Mouse (Mus musculus) heart, embryonic 13.5 days (tissue): Measurements from ENCODE around the gene Mast4. TPM values are rescaled to one million over a fixed set of nuclear protein-coding genes. Genes with fewer than 3 reads are reported as not detected.

Experiments used
- ATAC-seq: fragments of 200-750 bp; cut with Nextera tagmentation; 2 replicates; pipeline ENCODE4 v1.8.0; 2017; ENCODE audit warnings: moderate TSS enrichment; ENCODE audit not compliant: insufficient number of reproducible peaks, low FRiP score, low TSS enrichment; ENCODE audit errors: extremely low read depth
- H3K27ac ChIP-seq: fragments of 300-500 bp; sonication (generic); replicated peaks from 2 replicates; pipeline ENCODE4 v1.5.1; 2015; ENCODE audit warnings: moderate library complexity, mild to moderate bottlenecking, inconsistent platforms
- H3K27me3 ChIP-seq: fragments of 300-500 bp; sonication (generic); replicated peaks from 2 replicates; pipeline ENCODE4 v1.6.1; 2015; ENCODE audit warnings: mild to moderate bottlenecking, inconsistent platforms
- H3K36me3 ChIP-seq: fragments of 300-500 bp; sonication (generic); 2 replicates; pipeline ENCODE4 v1.6.1; 2015; ENCODE audit warnings: mild to moderate bottlenecking, inconsistent platforms
- H3K4me1 ChIP-seq: fragments of 300-500 bp; sonication (generic); 2 replicates; pipeline ENCODE4 v1.6.1; 2015; ENCODE audit warnings: inconsistent platforms
- H3K4me2 ChIP-seq: fragments of 300-500 bp; sonication (generic); 2 replicates; pipeline ENCODE4 v1.6.1; 2015; ENCODE audit warnings: inconsistent platforms, mild to moderate bottlenecking, moderate library complexity
- H3K4me3 ChIP-seq: fragments of 300-500 bp; sonication (generic); 2 replicates; pipeline ENCODE4 v1.5.1; 2015; ENCODE audit warnings: moderate library complexity, mild to moderate bottlenecking, inconsistent platforms
- H3K9ac ChIP-seq: fragments of 300-500 bp; sonication (generic); 2 replicates; pipeline ENCODE4 v1.6.1; 2015; ENCODE audit warnings: inconsistent platforms, mild to moderate bottlenecking, moderate library complexity
- H3K9me3 ChIP-seq: fragments of 300-500 bp; sonication (generic); 2 replicates; pipeline ENCODE4 v1.6.1; 2016; ENCODE audit warnings: inconsistent platforms
- WGBS: fragments of 180-500 bp; shearing (Covaris S2); methylation state at CpG from one replicate; pipeline ENCODE4 v1.1.7; 2015; ENCODE audit warnings: mixed read lengths; 5-methylcytosine and 5-hydroxymethylcytosine counted together
- polyA plus RNA-seq: library from polyadenylated mRNA; unstranded; fragments of >200 nt; fragmentation: Nextera tagmentation; extraction: Ambion mirVana; gene quantifications from 2 replicates; pipeline ENCODE4 v1.2.1, GENCODE M21; 2015

Mast4 gene
- polyA plus RNA-seq, 1 experiment from 2014 or later, result 36.8 TPM

DNA sequence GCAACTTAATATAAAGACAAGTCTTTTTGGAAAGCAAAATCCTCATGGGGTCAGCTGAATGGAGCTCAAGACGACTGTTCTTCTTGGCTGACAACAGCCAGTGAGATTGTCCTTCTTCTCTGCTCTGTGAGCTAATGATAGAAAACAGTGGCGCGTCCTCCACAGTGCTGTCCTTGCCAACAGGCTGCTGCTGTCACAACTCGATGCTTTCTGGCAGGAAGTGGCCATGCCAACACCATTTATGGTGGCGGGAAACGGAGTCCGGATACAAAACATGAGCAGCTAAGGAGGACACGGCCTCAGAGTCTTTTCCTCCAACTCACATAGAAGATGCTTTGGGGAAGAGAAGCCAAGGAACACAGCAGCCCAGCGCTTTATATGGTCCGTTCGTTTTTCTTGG lies 340.2 kb downstream of the Mast4 start:
- Histone ChIP-seq H3K9ac (no peak overlapping the region), H3K9me3 (no peaks in the 10 kb centered on the region), H3K4me3 (no peak overlapping the region), H3K4me1 (peaks cover 13% of the 10 kb centered on the region), H3K4me2 (no peak overlapping the region), H3K27ac (0 out of 2 replicates have a peak overlapping the region, but pooled peaks have one; percentile 15), H3K36me3 (no peaks in the 10 kb centered on the region), H3K27me3 (no peaks in the 10 kb centered on the region)
- WGBS, result 68% methylated on average over 11 of the region's 11 CpGs
- no peak for ATAC-seq

GRCm38 (mm10) chr13:102992680-102993423 lies 341.4 kb downstream of the Mast4 start:
- Histone ChIP-seq H3K9ac (no peak overlapping the region), H3K9me3 (no peaks in the 10 kb centered on the region), H3K27me3 (no peaks in the 10 kb centered on the region), H3K36me3 (no peaks in the 10 kb centered on the region), H3K4me2 (no peak overlapping the region), H3K4me1 (peaks cover 25% of the 10 kb centered on the region), H3K4me3 (no peak overlapping the region), H3K27ac (no peak overlapping the region)
- 83% methylated on average over 7 of the region's 7 CpGs for WGBS
- ATAC-seq, result no peak

DNA sequence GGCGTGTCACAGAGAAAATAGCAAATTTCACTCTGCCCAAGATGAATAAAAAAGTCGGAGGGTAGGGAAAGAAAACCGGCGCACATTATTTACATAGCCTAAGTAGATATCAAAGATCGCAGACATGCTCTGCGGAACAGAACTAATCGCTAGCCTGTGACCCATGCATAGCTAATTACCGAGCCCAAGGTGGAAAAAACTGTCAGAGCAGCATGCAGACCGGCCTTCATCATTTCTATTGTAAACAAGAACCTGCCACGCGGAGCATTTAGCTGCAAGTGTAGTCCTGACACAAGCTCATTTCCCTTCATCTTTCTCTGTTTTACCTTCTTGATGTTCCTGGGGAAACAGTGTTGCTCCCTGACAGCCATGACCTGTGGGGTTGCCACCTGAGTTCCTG lies 342.4 kb downstream of the Mast4 start:
- H3K9ac ChIP-seq, result no peak overlapping the region
- peaks cover 34% of the 10 kb centered on the region for H3K4me1 ChIP-seq
- 80% methylated on average over 11 of the region's 11 CpGs for WGBS
- no peak overlapping the region for H3K27ac ChIP-seq
- H3K9me3 ChIP-seq, result no peaks in the 10 kb centered on the region
- ATAC-seq, result no peak
- no peak overlapping the region for H3K4me3 ChIP-seq
- H3K36me3 ChIP-seq, result no peaks in the 10 kb centered on the region
- H3K4me2 ChIP-seq, result no peak overlapping the region
- no peaks in the 10 kb centered on the region for H3K27me3 ChIP-seq

- WGBS, result 84% methylated on average over 7 of the region's 7 CpGs
- H3K27me3 ChIP-seq, result no peaks in the 10 kb centered on the region
Measured at GRCm38 (mm10) chr13:102991196-102991595, 343.1 kb downstream of the Mast4 start.

DNA sequence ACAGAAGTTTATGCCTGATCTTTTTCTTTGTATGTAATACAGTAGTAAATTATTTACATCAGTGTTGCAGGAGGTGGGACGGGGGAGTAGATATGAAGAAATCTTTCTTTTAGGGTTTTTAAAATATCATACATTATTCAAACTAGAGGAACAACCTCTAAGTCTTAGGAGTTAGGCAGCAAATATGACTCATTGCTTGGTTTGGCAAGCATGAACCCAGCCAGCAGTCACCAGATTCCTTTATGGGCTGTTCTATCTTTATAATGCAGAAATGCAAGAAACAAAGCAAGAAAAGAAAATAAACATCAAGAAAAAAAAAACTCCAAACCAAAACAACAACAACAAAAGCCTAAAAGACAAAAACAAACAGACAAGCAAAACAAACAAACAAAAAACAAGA lies 344.2 kb downstream of the Mast4 start:
- no peak for ATAC-seq
- no peak overlapping the region for H3K9ac ChIP-seq
- 82% methylated on average over 1 of the region's 1 CpGs for WGBS

More at GRCm38 (mm10) chr13:102991196-102991595, 343.1 kb downstream of the Mast4 start:
- peaks cover 35% of the 10 kb centered on the region for H3K4me1 ChIP-seq
- no peaks in the 10 kb centered on the region for H3K36me3 ChIP-seq
- H3K9ac ChIP-seq, result no peak overlapping the region
- H3K9me3 ChIP-seq, result no peaks in the 10 kb centered on the region
- H3K27ac ChIP-seq, result no peak overlapping the region
- no peak overlapping the region for H3K4me2 ChIP-seq
- ATAC-seq, result no peak
- no peak overlapping the region for H3K4me3 ChIP-seq

DNA sequence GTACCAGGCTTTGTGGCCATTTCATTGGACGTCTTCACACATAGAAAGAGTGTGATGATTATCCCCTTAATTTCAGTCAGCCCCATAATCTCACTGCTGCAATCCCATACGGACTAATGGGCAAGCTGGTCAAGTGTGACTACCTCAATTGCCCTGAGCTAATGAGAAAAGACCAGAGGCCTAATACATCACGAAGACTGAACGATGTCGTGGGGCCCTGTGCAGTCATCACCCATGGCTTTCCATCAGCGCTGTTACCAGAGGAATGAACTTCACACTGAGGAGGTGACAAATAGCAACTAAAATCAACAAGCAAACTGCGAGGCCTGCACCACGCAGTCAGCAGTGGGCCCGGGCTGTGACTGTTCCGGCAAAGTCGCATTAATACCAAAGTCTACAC lies 344.7 kb downstream of the Mast4 start:
- Histone ChIP-seq H3K4me1 (peaks cover 35% of the 10 kb centered on the region), H3K4me2 (no peak overlapping the region), H3K9me3 (no peaks in the 10 kb centered on the region), H3K27me3 (no peaks in the 10 kb centered on the region), H3K4me3 (no peak overlapping the region), H3K9ac (no peak overlapping the region), H3K36me3 (0 out of 2 replicates have a peak, but pooled peaks cover 2% of the 10 kb centered on the region), H3K27ac (no peak overlapping the region)
- ATAC-seq, result no peak
- WGBS, result 77% methylated on average over 11 of the region's 11 CpGs

More for the DNA sequence above, 344.2 kb downstream of the Mast4 start:
- H3K4me2 ChIP-seq, result no peak overlapping the region
- H3K36me3 ChIP-seq, result 0 out of 2 replicates have a peak, but pooled peaks cover 2% of the 10 kb centered on the region
- H3K4me1 ChIP-seq, result peaks cover 35% of the 10 kb centered on the region
- no peaks in the 10 kb centered on the region for H3K27me3 ChIP-seq
- H3K9me3 ChIP-seq, result no peaks in the 10 kb centered on the region
- H3K27ac ChIP-seq, result no peak overlapping the region
- H3K4me3 ChIP-seq, result no peak overlapping the region

- H3K4me3 ChIP-seq, result no peak overlapping the region
- ATAC-seq, result no peak
- 0 out of 2 replicates have a peak, but pooled peaks cover 2% of the 10 kb centered on the region for H3K36me3 ChIP-seq
- H3K4me1 ChIP-seq, result peaks cover 32% of the 10 kb centered on the region
- H3K9ac ChIP-seq, result no peak overlapping the region
- H3K4me2 ChIP-seq, result no peak overlapping the region
- H3K27me3 ChIP-seq, result no peaks in the 10 kb centered on the region
- 84% methylated on average over 4 of the region's 4 CpGs for WGBS
- H3K27ac ChIP-seq, result no peak overlapping the region
- no peaks in the 10 kb centered on the region for H3K9me3 ChIP-seq
Measured at GRCm38 (mm10) chr13:102988976-102989375, 345.3 kb downstream of the Mast4 start.

- H3K9me3 ChIP-seq, result no peaks in the 10 kb centered on the region
- H3K4me1 ChIP-seq, result peaks cover 30% of the 10 kb centered on the region
- H3K4me3 ChIP-seq, result no peak overlapping the region
- 0 out of 2 replicates have a peak, but pooled peaks cover 2% of the 10 kb centered on the region for H3K36me3 ChIP-seq
- WGBS, result 72% methylated on average over 11 of the region's 11 CpGs
- no peak overlapping the region for H3K9ac ChIP-seq
- no peak overlapping the region for H3K27ac ChIP-seq
- no peak for ATAC-seq
- H3K4me2 ChIP-seq, result no peak overlapping the region
- H3K27me3 ChIP-seq, result no peaks in the 10 kb centered on the region
Measured at GRCm38 (mm10) chr13:102988251-102988895, 345.9 kb downstream of the Mast4 start.

DNA sequence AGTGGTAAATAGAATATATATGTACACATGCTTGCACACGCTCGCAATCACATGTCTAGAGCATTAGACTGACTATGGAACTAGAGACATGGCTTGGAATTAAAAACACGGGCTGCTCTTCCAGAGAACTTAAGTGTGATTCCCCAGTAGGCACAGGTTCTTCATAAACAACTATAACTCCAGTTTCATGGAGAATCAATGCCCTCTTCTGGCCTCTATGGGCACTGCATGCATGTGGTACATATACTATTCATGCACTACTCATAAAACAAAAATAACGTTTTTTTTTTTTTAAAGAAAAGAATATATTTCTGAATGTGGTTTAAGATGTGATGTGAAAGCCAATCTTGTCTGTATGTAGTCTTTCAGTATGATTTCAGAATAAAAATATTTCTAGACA lies 349.7 kb downstream of the Mast4 start:
- H3K4me1 ChIP-seq, result peaks cover 32% of the 10 kb centered on the region
- H3K36me3 ChIP-seq, result peaks cover 6% of the 10 kb centered on the region; the same call in 1 of the 2 replicates
- H3K27ac ChIP-seq, result peak overlapping the region; percentile 46
- no peak for ATAC-seq
- H3K9me3 ChIP-seq, result peaks cover 6% of the 10 kb centered on the region; the same call in 1 of the 2 replicates
- H3K4me2 ChIP-seq, result no peak overlapping the region
- WGBS, result 88% methylated on average over 4 of the region's 4 CpGs
- H3K9ac ChIP-seq, result no peak overlapping the region
- no peaks in the 10 kb centered on the region for H3K27me3 ChIP-seq
- no peak overlapping the region for H3K4me3 ChIP-seq

GRCm38 (mm10) chr13:102973853-102974252 lies 360.4 kb downstream of the Mast4 start:
- H3K4me3 ChIP-seq, result no peak overlapping the region
- 0 out of 2 replicates have a peak overlapping the region, but pooled peaks have one; percentile 4 for H3K4me2 ChIP-seq
- no peak overlapping the region for H3K9ac ChIP-seq
- no peak overlapping the region for H3K27ac ChIP-seq
- H3K36me3 ChIP-seq, result peaks cover 12% of the 10 kb centered on the region
- no peak for ATAC-seq
- H3K4me1 ChIP-seq, result peaks cover 25% of the 10 kb centered on the region
- H3K9me3 ChIP-seq, result no peaks in the 10 kb centered on the region
- WGBS, result 50% methylated on average over 5 of the region's 5 CpGs
- no peaks in the 10 kb centered on the region for H3K27me3 ChIP-seq

DNA sequence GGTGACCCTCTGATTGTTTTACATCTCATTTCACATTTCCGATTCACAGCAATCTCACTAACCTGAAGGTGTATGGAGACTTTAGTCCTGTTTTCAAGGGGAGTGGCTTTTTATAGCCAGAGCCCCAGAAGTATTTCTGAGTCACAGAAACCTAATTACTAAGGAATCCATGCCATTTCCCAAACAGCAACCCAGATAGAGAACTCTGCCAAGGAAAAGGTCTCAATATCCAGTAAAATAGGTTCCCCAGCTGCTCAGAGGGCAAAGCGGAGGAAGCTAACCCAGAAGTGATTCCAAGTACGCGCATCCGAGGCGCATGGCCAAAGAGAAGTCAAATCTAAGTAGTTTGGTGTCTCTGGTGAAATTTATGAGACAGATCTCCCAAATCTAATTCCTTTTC lies 370.8 kb downstream of the Mast4 start:
- Histone ChIP-seq H3K4me1 (peaks cover 17% of the 10 kb centered on the region), H3K9me3 (no peaks in the 10 kb centered on the region), H3K4me2 (no peak overlapping the region), H3K9ac (no peak overlapping the region), H3K27me3 (no peaks in the 10 kb centered on the region), H3K4me3 (no peak overlapping the region), H3K36me3 (no peaks in the 10 kb centered on the region), H3K27ac (no peak overlapping the region)
- WGBS, result 93% methylated on average over 6 of the region's 6 CpGs
- ATAC-seq, result no peak
